Mouse (Mus musculus) C2C12 (cell line): ENCODE data around the gene Slc39a10.

Experiments used
- CEBPB ChIP-seq: IDR thresholded peaks from one replicate; pipeline ENCODE4 v1.6.1; 2011; ENCODE audit warnings: low read depth, mild to moderate bottlenecking, control low read depth, moderate library complexity
- CTCF ChIP-seq: IDR thresholded peaks from one replicate; pipeline ENCODE4 v1.5.1; 2011; ENCODE audit not compliant: control insufficient read depth, insufficient read depth, insufficient read length
- MAX ChIP-seq: IDR thresholded peaks from one replicate; pipeline ENCODE4 v1.6.1; 2011; ENCODE audit warnings: mild to moderate bottlenecking, control low read depth
- MYOD1 ChIP-seq: IDR thresholded peaks from one replicate; pipeline ENCODE4 v1.6.1; 2011; ENCODE audit warnings: low read depth; ENCODE audit not compliant: control insufficient read depth, insufficient read length
- MYOG ChIP-seq: IDR thresholded peaks from one replicate; pipeline ENCODE4 v1.6.1; 2011; ENCODE audit not compliant: control insufficient read depth, insufficient read length; ENCODE audit errors: extremely low read depth

DNA sequence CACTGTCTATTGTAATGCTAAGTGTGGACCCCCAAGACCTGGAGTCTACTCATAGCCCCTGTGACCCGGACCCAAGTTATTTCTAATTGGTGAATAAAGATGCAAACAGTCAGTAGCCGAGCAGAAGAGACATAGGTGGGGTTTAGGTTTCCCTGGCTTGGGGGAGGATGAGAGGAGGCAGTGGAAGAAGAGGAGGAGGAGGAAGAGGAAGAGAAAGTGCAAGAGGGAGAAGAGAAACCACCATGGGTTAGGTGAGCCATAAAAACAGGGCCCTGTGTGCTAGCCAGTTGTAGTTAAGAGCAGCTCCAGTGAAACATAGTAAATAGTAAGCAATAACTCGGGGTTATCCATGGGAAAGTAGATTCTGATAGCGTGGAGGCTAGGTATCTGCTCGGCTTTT is 34.1 kb downstream of the Slc39a10 start:
- TF ChIP-seq MAX (no peak), CTCF (no peak), MYOD1 (no peak), MYOG (no peak), CEBPB (no peak)
